Mouse (Mus musculus): ENCODE data around the gene Sertad2. TPM values are rescaled to one million over a fixed set of nuclear protein-coding genes. Genes with fewer than 3 reads are reported as not detected.

Sertad2 gene
- polyA plus RNA-seq, 1 experiment from 2014 or later: 32.1 TPM

GRCm38 (mm10) chr11:20524435-20524834, 18.6 kb upstream of the Sertad2 start:
- H3K27me3 ChIP-seq (replicated peaks; ENCODE audit: control insufficient read depth, insufficient read depth, low read length): no peaks in the 10 kb centered on the region
- H3K36me3 ChIP-seq (ENCODE audit: control insufficient read depth, insufficient read depth, low read length): no peaks in the 10 kb centered on the region
- 0 out of 2 replicates have a peak, but pooled peaks cover 4% of the 10 kb centered on the region for H3K9me3 ChIP-seq (ENCODE audit: control insufficient read depth, low read length)
- H3K4me3 ChIP-seq (ENCODE audit: low read depth, low read length): no peak overlapping the region
- no peak for DNase-seq (ENCODE audit: low spot score)
- no peak overlapping the region for H3K9ac ChIP-seq (ENCODE audit: low read depth, low read length)
- no peak overlapping the region for H3K4me2 ChIP-seq (ENCODE audit: low read depth, low read length)
- H3K27ac ChIP-seq (replicated peaks; ENCODE audit: low read depth, low read length): no peak overlapping the region
- 81% methylated on average over 1 of the region's 1 CpGs for WGBS
- H3K4me1 ChIP-seq (ENCODE audit: control insufficient read depth, insufficient read depth, low read length): no peaks in the 10 kb centered on the region; the same call in 1 of the 2 replicates
- no peak for ATAC-seq (ENCODE audit: low read depth)

GRCm38 (mm10) chr11:20525909-20526308, 17.1 kb upstream of the Sertad2 start:
- H3K36me3 ChIP-seq (ENCODE audit: control insufficient read depth, insufficient read depth, low read length): no peaks in the 10 kb centered on the region
- ATAC-seq (ENCODE audit: low read depth): no peak
- 81% methylated on average over 8 of the region's 8 CpGs for WGBS
- no peak overlapping the region for H3K9ac ChIP-seq (ENCODE audit: low read depth, low read length)
- H3K4me1 ChIP-seq (ENCODE audit: control insufficient read depth, insufficient read depth, low read length): peaks cover 2% of the 10 kb centered on the region; the same call in 1 of the 2 replicates
- no peak overlapping the region for H3K27ac ChIP-seq (replicated peaks; ENCODE audit: low read depth, low read length)
- H3K4me3 ChIP-seq (ENCODE audit: low read depth, low read length): no peak overlapping the region
- no peak overlapping the region for H3K4me2 ChIP-seq (ENCODE audit: low read depth, low read length)
- DNase-seq (ENCODE audit: low spot score): no peak
- H3K9me3 ChIP-seq (ENCODE audit: control insufficient read depth, low read length): 0 out of 2 replicates have a peak, but pooled peaks cover 4% of the 10 kb centered on the region
- H3K27me3 ChIP-seq (replicated peaks; ENCODE audit: control insufficient read depth, insufficient read depth, low read length): no peaks in the 10 kb centered on the region

- no peak for ATAC-seq (ENCODE audit: low read depth)
- H3K27me3 ChIP-seq (replicated peaks; ENCODE audit: control insufficient read depth, insufficient read depth, low read length): no peaks in the 10 kb centered on the region
- WGBS: 87% methylated on average over 3 of the region's 3 CpGs
Observed at GRCm38 (mm10) chr11:20527901-20528300, 15.2 kb upstream of the Sertad2 start.

GRCm38 (mm10) chr11:20531682-20531991, 11.4 kb upstream of the Sertad2 start:
- WGBS: 12% methylated on average over 1 of the region's 1 CpGs
- peak overlapping the region; percentile 93 for H3K27ac ChIP-seq (replicated peaks; ENCODE audit: low read depth, low read length)

More at GRCm38 (mm10) chr11:20527901-20528300, 15.2 kb upstream of the Sertad2 start:
- Histone ChIP-seq H3K4me2 (ENCODE audit: low read depth, low read length) (no peak overlapping the region), H3K9me3 (ENCODE audit: control insufficient read depth, low read length) (0 out of 2 replicates have a peak, but pooled peaks cover 4% of the 10 kb centered on the region), H3K9ac (ENCODE audit: low read depth, low read length) (no peak overlapping the region), H3K27ac (replicated peaks; ENCODE audit: low read depth, low read length) (no peak overlapping the region), H3K36me3 (ENCODE audit: control insufficient read depth, insufficient read depth, low read length) (no peaks in the 10 kb centered on the region), H3K4me1 (ENCODE audit: control insufficient read depth, insufficient read depth, low read length) (peaks cover 7% of the 10 kb centered on the region), H3K4me3 (ENCODE audit: low read depth, low read length) (no peak overlapping the region)
- DNase-seq (ENCODE audit: low spot score): no peak

GRCm38 (mm10) chr11:20531992-20532881, 10.8 kb upstream of the Sertad2 start:
- WGBS: 0% methylated on average over 37 of the region's 42 CpGs
- ATAC-seq (ENCODE audit: low read depth): peak; percentile 96
- Histone ChIP-seq H3K27ac (replicated peaks; ENCODE audit: low read depth, low read length) (peak overlapping the region; percentile 93), H3K4me3 (ENCODE audit: low read depth, low read length) (peak overlapping the region; percentile 61), H3K9me3 (ENCODE audit: control insufficient read depth, low read length) (0 out of 2 replicates have a peak, but pooled peaks cover 4% of the 10 kb centered on the region), H3K4me2 (ENCODE audit: low read depth, low read length) (peak overlapping the region; percentile 89), H3K27me3 (replicated peaks; ENCODE audit: control insufficient read depth, insufficient read depth, low read length) (no peaks in the 10 kb centered on the region), H3K36me3 (ENCODE audit: control insufficient read depth, insufficient read depth, low read length) (no peaks in the 10 kb centered on the region), H3K4me1 (ENCODE audit: control insufficient read depth, insufficient read depth, low read length) (peaks cover 7% of the 10 kb centered on the region), H3K9ac (ENCODE audit: low read depth, low read length) (peak overlapping the region; percentile 74)
- peak; percentile 92 for DNase-seq (ENCODE audit: low spot score)

More at GRCm38 (mm10) chr11:20531682-20531991, 11.4 kb upstream of the Sertad2 start:
- H3K9ac ChIP-seq (ENCODE audit: low read depth, low read length): peak overlapping the region; percentile 74
- peak overlapping the region; percentile 89 for H3K4me2 ChIP-seq (ENCODE audit: low read depth, low read length)
- no peak for DNase-seq (ENCODE audit: low spot score)
- no peaks in the 10 kb centered on the region for H3K36me3 ChIP-seq (ENCODE audit: control insufficient read depth, insufficient read depth, low read length)
- 0 out of 2 replicates have a peak, but pooled peaks cover 4% of the 10 kb centered on the region for H3K9me3 ChIP-seq (ENCODE audit: control insufficient read depth, low read length)
- peaks cover 7% of the 10 kb centered on the region for H3K4me1 ChIP-seq (ENCODE audit: control insufficient read depth, insufficient read depth, low read length)
- no peaks in the 10 kb centered on the region for H3K27me3 ChIP-seq (replicated peaks; ENCODE audit: control insufficient read depth, insufficient read depth, low read length)
- no peak for ATAC-seq (ENCODE audit: low read depth)
- H3K4me3 ChIP-seq (ENCODE audit: low read depth, low read length): peak overlapping the region; percentile 61

GRCm38 (mm10) chr11:20533231-20533630, 9.8 kb upstream of the Sertad2 start:
- Histone ChIP-seq H3K4me2 (ENCODE audit: low read depth, low read length) (no peak overlapping the region), H3K4me1 (ENCODE audit: control insufficient read depth, insufficient read depth, low read length) (peaks cover 7% of the 10 kb centered on the region), H3K27me3 (replicated peaks; ENCODE audit: control insufficient read depth, insufficient read depth, low read length) (no peaks in the 10 kb centered on the region), H3K27ac (replicated peaks; ENCODE audit: low read depth, low read length) (no peak overlapping the region; the same call in 1 of the 2 replicates), H3K9ac (ENCODE audit: low read depth, low read length) (no peak overlapping the region), H3K9me3 (ENCODE audit: control insufficient read depth, low read length) (0 out of 2 replicates have a peak, but pooled peaks cover 4% of the 10 kb centered on the region), H3K36me3 (ENCODE audit: control insufficient read depth, insufficient read depth, low read length) (no peaks in the 10 kb centered on the region), H3K4me3 (ENCODE audit: low read depth, low read length) (no peak overlapping the region)
- ATAC-seq (ENCODE audit: low read depth) (no peak), DNase-seq (ENCODE audit: low spot score) (no peak)
- 76% methylated on average over 4 of the region's 4 CpGs for WGBS

GRCm38 (mm10) chr11:20537221-20537620, 5.8 kb upstream of the Sertad2 start:
- WGBS: 87% methylated on average over 3 of the region's 3 CpGs
- no peak overlapping the region for H3K27ac ChIP-seq (replicated peaks; ENCODE audit: low read depth, low read length)
- no peak for DNase-seq (ENCODE audit: low spot score)
- H3K9me3 ChIP-seq (ENCODE audit: control insufficient read depth, low read length): no peaks in the 10 kb centered on the region
- H3K4me1 ChIP-seq (ENCODE audit: control insufficient read depth, insufficient read depth, low read length): no peaks in the 10 kb centered on the region
- no peaks in the 10 kb centered on the region for H3K36me3 ChIP-seq (ENCODE audit: control insufficient read depth, insufficient read depth, low read length)
- no peak overlapping the region for H3K9ac ChIP-seq (ENCODE audit: low read depth, low read length)
- ATAC-seq (ENCODE audit: low read depth): no peak
- no peak overlapping the region for H3K4me2 ChIP-seq (ENCODE audit: low read depth, low read length)
- H3K27me3 ChIP-seq (replicated peaks; ENCODE audit: control insufficient read depth, insufficient read depth, low read length): no peaks in the 10 kb centered on the region
- H3K4me3 ChIP-seq (ENCODE audit: low read depth, low read length): no peak overlapping the region

GRCm38 (mm10) chr11:20538496-20538895, 4.6 kb upstream of the Sertad2 start:
- Histone ChIP-seq H3K36me3 (ENCODE audit: control insufficient read depth, insufficient read depth, low read length) (no peaks in the 10 kb centered on the region), H3K9ac (ENCODE audit: low read depth, low read length) (no peak overlapping the region), H3K27me3 (replicated peaks; ENCODE audit: control insufficient read depth, insufficient read depth, low read length) (no peaks in the 10 kb centered on the region), H3K27ac (replicated peaks; ENCODE audit: low read depth, low read length) (no peak overlapping the region), H3K4me1 (ENCODE audit: control insufficient read depth, insufficient read depth, low read length) (no peaks in the 10 kb centered on the region), H3K4me3 (ENCODE audit: low read depth, low read length) (no peak overlapping the region), H3K4me2 (ENCODE audit: low read depth, low read length) (no peak overlapping the region), H3K9me3 (ENCODE audit: control insufficient read depth, low read length) (no peaks in the 10 kb centered on the region)
- 78% methylated on average over 3 of the region's 3 CpGs for WGBS
- DNase-seq (ENCODE audit: low spot score) (no peak), ATAC-seq (ENCODE audit: low read depth) (no peak)

Measured in embryonic facial prominence, embryonic 14.5 days (tissue).